Mouse (Mus musculus) forebrain, postnatal 0 days (tissue): ENCODE measurements around the gene Olfr781. TPM values are rescaled to one million over a fixed set of nuclear protein-coding genes. Genes with fewer than 3 reads are reported as not detected.
"Not testable (repeated sequence)": the region's sequence is repeated elsewhere in the genome, so short reads cannot be mapped to it uniquely, and the experiment has no call there.

ENCODE experiments used
- ATAC-seq: fragments of 200-750 bp; cut with Nextera tagmentation; 2 replicates; pipeline ENCODE4 v1.8.0; 2017; ENCODE audit warnings: mild to moderate bottlenecking, moderate library complexity
- DNase-seq: peaks from one replicate; pipeline ENCODE4 v3.0.0-alpha.2; 2015
- H3K27ac ChIP-seq: fragments of 300-500 bp; sonication (generic); 2 replicates; pipeline ENCODE4 v1.5.1; 2014; ENCODE audit warnings: low read depth, mild to moderate bottlenecking, antibody characterized with exemption, low read length, moderate library complexity, mixed read lengths
- H3K27me3 ChIP-seq: fragments of 300-500 bp; sonication (generic); 2 replicates; pipeline ENCODE4 v1.6.1; 2014; ENCODE audit warnings: mild to moderate bottlenecking, low read length, mixed read lengths; ENCODE audit not compliant: insufficient read depth
- H3K36me3 ChIP-seq: fragments of 300-500 bp; sonication (generic); 2 replicates; pipeline ENCODE4 v1.6.1; 2014; ENCODE audit warnings: mild to moderate bottlenecking, moderate library complexity; ENCODE audit not compliant: insufficient read depth
- H3K4me1 ChIP-seq: fragments of 300-500 bp; sonication (generic); 2 replicates; pipeline ENCODE4 v1.6.1; 2014; ENCODE audit warnings: antibody characterized with exemption; ENCODE audit not compliant: insufficient read depth
- H3K4me2 ChIP-seq: fragments of 300-500 bp; sonication (generic); 2 replicates; pipeline ENCODE4 v1.6.1; 2014; ENCODE audit warnings: low read depth, mild to moderate bottlenecking, moderate library complexity
- H3K4me3 ChIP-seq: fragments of 300-500 bp; sonication (generic); 2 replicates; pipeline ENCODE4 v1.5.1; 2014; ENCODE audit warnings: low read depth, low read length, mixed read lengths
- H3K9ac ChIP-seq: fragments of 300-500 bp; sonication (generic); 2 replicates; pipeline ENCODE4 v1.6.1; 2014; ENCODE audit warnings: mild to moderate bottlenecking
- H3K9me3 ChIP-seq: fragments of 300-500 bp; sonication (generic); 2 replicates; pipeline ENCODE4 v1.6.1; 2016; ENCODE audit warnings: low read length
- CTCF ChIP-seq: sonication (generic); IDR thresholded peaks from 2 replicates; pipeline ENCODE4 v1.5.1; 2016; ENCODE audit warnings: antibody characterized with exemption, control low read depth, low read depth
- WGBS: fragments of 180-500 bp; shearing (Covaris S2); extraction: QIAGEN DNeasy Blood & Tissue Kit; methylation state at CpG from one replicate; pipeline ENCODE4 v1.1.7; 2014; 5-methylcytosine and 5-hydroxymethylcytosine counted together
- polyA plus RNA-seq: library from polyadenylated mRNA; unstranded; fragments of >200 nt; fragmentation: Nextera tagmentation; extraction: Ambion mirVana; gene quantifications from 2 replicates; pipeline ENCODE4 v1.2.1, GENCODE M21; 2015
- total RNA-seq: library from RNA; depleted of rRNA; stranded (reverse); fragments of >200 nt; gene quantifications from 2 replicates; pipeline ENCODE4 v1.2.3, GENCODE M21; 2014; rRNA removed

Gene Olfr781
- total RNA-seq: not detected in 2 replicates
- polyA plus RNA-seq: not detected in 2 replicates

DNA sequence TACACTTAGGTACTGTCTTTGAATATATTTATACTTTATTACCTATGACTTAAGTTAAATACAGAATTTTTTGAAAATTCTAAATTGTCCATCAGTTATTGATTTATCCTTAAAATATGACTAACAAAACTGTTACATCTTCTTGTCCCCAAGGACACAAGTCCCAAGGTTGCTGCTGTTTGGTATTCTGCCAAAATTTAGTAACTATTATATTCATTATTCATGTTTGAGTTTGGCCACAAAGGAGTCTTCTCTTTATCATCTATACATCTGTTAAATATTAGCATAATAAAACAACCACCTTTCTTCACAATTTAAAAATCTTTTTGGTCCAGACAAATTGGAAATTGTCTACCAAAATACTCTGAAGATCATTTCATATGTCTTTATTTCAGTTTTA is at the start of gene Olfr781:
Olfr781 (plus strand) TSS at position 301 of the 400 bp plus-strand sequence.
- H3K27me3 ChIP-seq: no peaks in the 10 kb centered on the region
- ATAC-seq: no peak
- H3K4me3 ChIP-seq: no peak within 1 kb of the TSS
- H3K9me3 ChIP-seq: no peaks in the 10 kb centered on the region
- TF ChIP-seq CTCF: no peak
- H3K4me1 ChIP-seq: no peaks in the 10 kb centered on the region
- no peak within 1 kb of the TSS for H3K4me2 ChIP-seq
- DNase-seq: no peak
- no peak within 1 kb of the TSS for H3K9ac ChIP-seq
- H3K36me3 ChIP-seq: no peaks in the 10 kb centered on the region
- no peak within 1 kb of the TSS for H3K27ac ChIP-seq

GRCm38 (mm10) chr10:129312973-129313372 is 15.7 kb upstream of the Olfr781 start:
- H3K9me3 ChIP-seq, H3K9ac ChIP-seq, DNase-seq, ATAC-seq, H3K4me1 ChIP-seq, H3K27ac ChIP-seq, H3K27me3 ChIP-seq, H3K4me3 ChIP-seq, H3K4me2 ChIP-seq, H3K36me3 ChIP-seq: not testable (repeated sequence)
- 69% methylated on average over 1 of the region's 1 CpGs for WGBS

- not testable (repeated sequence) for H3K27ac ChIP-seq, H3K4me1 ChIP-seq, H3K9me3 ChIP-seq, H3K4me2 ChIP-seq, H3K4me3 ChIP-seq, H3K9ac ChIP-seq, DNase-seq, H3K27me3 ChIP-seq, H3K36me3 ChIP-seq, ATAC-seq
- WGBS: no CpG with 5 or more reads among the region's 1 CpGs
These were observed 15.1 kb upstream of the Olfr781 start for GRCm38 (mm10) chr10:129313521-129313920.

- H3K9ac ChIP-seq: no peak within 1 kb of the TSS
- DNase-seq: no peak
- ATAC-seq: no peak
- 85% methylated on average over 3 of the region's 3 CpGs for WGBS
- no peak within 1 kb of the TSS for H3K4me3 ChIP-seq
- no peaks in the 10 kb centered on the region for H3K9me3 ChIP-seq
- no peak within 1 kb of the TSS for H3K4me2 ChIP-seq
- no peak for TF ChIP-seq CTCF
- H3K36me3 ChIP-seq: no peaks in the 10 kb centered on the region
- no peak within 1 kb of the TSS for H3K27ac ChIP-seq
- no peaks in the 10 kb centered on the region for H3K4me1 ChIP-seq
- no peaks in the 10 kb centered on the region for H3K27me3 ChIP-seq
These were observed 10.8 kb upstream of the Olfr781 start, which contains the start of gene Olfr780 for GRCm38 (mm10) chr10:129317817-129318216. Gene Olfr780 (plus strand): TSS chr10:129318117.

DNA sequence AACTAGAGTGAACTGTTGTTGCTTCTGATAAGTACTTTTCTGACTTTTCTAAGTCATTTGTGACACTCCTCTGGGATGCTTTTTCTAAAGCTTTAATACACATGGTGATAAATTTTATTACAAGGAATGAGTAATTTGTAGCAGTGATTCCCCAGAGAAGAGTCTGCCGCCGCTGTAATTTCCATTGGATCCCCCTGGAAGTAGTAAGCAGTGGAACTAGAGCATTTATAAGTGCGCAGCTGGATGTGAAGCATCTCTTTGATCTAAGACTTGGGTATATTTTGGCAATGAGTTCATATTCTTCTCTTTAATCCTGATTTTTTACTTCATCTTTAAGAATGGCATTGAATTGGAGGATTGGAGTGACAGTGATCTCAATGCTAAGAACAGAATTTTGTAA is 19.9 kb downstream of the Olfr781 start, which contains the start of gene Olfr782:
Olfr782 (plus strand) TSS at position 301 of the 400 bp plus-strand sequence.
- WGBS: 89% methylated on average over 3 of the region's 3 CpGs
- DNase-seq: no peak
- TF ChIP-seq CTCF: no peak
- no peak within 1 kb of the TSS for H3K27ac ChIP-seq
- H3K4me1 ChIP-seq: no peaks in the 10 kb centered on the region
- no peak within 1 kb of the TSS for H3K4me2 ChIP-seq
- no peaks in the 10 kb centered on the region for H3K27me3 ChIP-seq
- ATAC-seq: no peak
- no peak within 1 kb of the TSS for H3K9ac ChIP-seq
- H3K36me3 ChIP-seq: no peaks in the 10 kb centered on the region
- no peak within 1 kb of the TSS for H3K4me3 ChIP-seq
- H3K9me3 ChIP-seq: no peaks in the 10 kb centered on the region

DNA sequence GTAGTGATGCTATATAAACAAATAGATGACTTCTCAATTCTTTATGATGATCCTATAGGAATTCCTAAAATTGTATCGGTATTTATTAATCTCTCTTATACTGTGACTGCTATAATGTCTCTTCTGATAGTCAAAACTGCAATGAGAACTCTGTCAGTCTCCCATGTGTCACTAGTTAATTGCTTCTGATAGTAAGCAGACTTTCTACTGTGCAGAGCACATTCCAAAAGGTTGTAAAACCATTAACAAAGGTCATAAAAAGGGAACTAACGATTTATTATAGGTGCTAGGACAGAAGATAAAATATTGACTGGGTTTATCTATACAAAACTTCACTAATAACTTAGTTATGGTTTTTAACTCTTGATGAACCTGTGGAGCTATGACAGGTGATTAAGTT is 23.8 kb downstream of the Olfr781 start:
- not testable (repeated sequence) for H3K9me3 ChIP-seq, H3K4me2 ChIP-seq, H3K9ac ChIP-seq, DNase-seq, H3K4me1 ChIP-seq, ATAC-seq, H3K27me3 ChIP-seq, H3K27ac ChIP-seq, H3K36me3 ChIP-seq, H3K4me3 ChIP-seq
- WGBS: 82% methylated on average over 2 of the region's 2 CpGs

DNA sequence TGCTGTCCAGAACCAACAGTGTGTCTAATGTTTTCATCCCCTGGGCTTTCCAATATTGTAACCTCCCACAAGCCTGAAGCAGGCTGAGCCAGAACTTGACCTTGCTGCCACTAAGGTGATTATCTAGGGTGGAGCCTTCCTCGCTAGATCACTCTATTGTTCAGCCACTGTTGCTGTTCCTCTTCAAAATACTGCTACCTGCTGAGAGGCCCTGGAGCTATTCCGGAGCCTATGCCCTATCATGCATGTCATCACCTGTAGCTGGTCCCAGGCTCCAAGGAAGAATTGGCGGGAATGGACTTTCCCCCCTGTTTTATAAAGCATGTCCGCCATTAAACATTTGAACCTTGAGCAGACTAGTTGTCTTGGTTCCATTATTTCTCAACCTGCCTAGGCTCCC is 27.8 kb downstream of the Olfr781 start:
- WGBS: 85% methylated on average over 4 of the region's 4 CpGs
- not testable (repeated sequence) for H3K4me3 ChIP-seq, H3K27me3 ChIP-seq, DNase-seq, H3K4me2 ChIP-seq, H3K4me1 ChIP-seq, H3K36me3 ChIP-seq, H3K9me3 ChIP-seq, ATAC-seq, H3K27ac ChIP-seq, H3K9ac ChIP-seq

DNA sequence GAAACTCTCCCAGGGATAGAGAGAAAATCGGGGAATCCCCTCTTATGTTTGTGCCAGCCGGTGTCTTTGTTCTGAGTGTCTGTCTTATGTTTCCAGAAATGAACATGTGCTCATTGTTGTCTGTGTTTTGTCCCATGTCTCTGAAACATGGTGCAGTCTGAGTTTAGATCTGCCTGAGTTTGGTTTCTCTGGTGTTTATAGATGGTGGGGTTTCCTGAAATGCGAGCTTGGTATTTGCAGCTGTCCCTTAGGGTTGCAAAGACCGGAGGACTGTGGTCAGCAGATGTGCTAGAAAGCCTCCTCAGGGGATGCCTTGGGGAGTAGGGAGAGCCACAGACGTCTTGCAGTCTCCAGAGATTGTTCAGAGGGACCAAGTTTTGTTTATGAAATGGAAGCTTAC is 28.7 kb downstream of the Olfr781 start:
- no peaks in the 10 kb centered on the region for H3K27me3 ChIP-seq
- ATAC-seq (no peak), DNase-seq (no peak)
- H3K27ac ChIP-seq: no peak overlapping the region
- TF ChIP-seq CTCF: no peak
- H3K36me3 ChIP-seq: no peaks in the 10 kb centered on the region
- no peak overlapping the region for H3K4me2 ChIP-seq
- H3K4me1 ChIP-seq: no peaks in the 10 kb centered on the region
- no peak overlapping the region for H3K4me3 ChIP-seq
- no peaks in the 10 kb centered on the region for H3K9me3 ChIP-seq
- WGBS: 81% methylated on average over 5 of the region's 5 CpGs
- H3K9ac ChIP-seq: no peak overlapping the region

GRCm38 (mm10) chr10:129374051-129374450 is 45.4 kb downstream of the Olfr781 start:
- not testable (repeated sequence) for H3K9ac ChIP-seq, H3K4me2 ChIP-seq, DNase-seq, H3K9me3 ChIP-seq, H3K27ac ChIP-seq, H3K4me1 ChIP-seq, H3K27me3 ChIP-seq, H3K4me3 ChIP-seq, ATAC-seq, H3K36me3 ChIP-seq
- 88% methylated on average over 5 of the region's 5 CpGs for WGBS
